Mouse (Mus musculus): ENCODE measurements around the gene Pdxp.

- TF ChIP-seq POLR2A (IDR thresholded peaks at IDR 0.05; ENCODE audit: borderline replicate concordance, extremely low read depth, low read depth, low read length) (no peak), CTCF (IDR thresholded peaks at IDR 0.05; ENCODE audit: insufficient read depth, low read length) (no peak)
Measured at GRCm38 (mm10) chr15:78923585-78923984, 9.9 kb downstream of the Pdxp start.
